Mouse (Mus musculus) embryonic facial prominence, embryonic 10.5 days (tissue): Measurements from ENCODE around the gene Pigb. TPM values are rescaled to one million over a fixed set of nuclear protein-coding genes. Genes with fewer than 3 reads are reported as not detected.

ENCODE experiments used
- DNase-seq: peaks from one replicate; pipeline ENCODE4 v3.0.0-alpha.2; 2017; ENCODE audit warnings: low spot score
- H3K27ac ChIP-seq: fragments of 300-500 bp; sonication (generic); replicated peaks from 2 replicates; pipeline ENCODE4 v1.5.1; 2016; ENCODE audit warnings: mild to moderate bottlenecking
- H3K27me3 ChIP-seq: fragments of 300-500 bp; sonication (generic); replicated peaks from 2 replicates; pipeline ENCODE4 v1.6.1; 2016; ENCODE audit warnings: low read depth, mild to moderate bottlenecking; ENCODE audit not compliant: poor library complexity, severe bottlenecking
- H3K36me3 ChIP-seq: fragments of 300-500 bp; sonication (generic); replicated peaks from 2 replicates; pipeline ENCODE4 v1.6.1; 2016; ENCODE audit warnings: mild to moderate bottlenecking, moderate library complexity
- H3K4me1 ChIP-seq: fragments of 300-500 bp; sonication (generic); 2 replicates; pipeline ENCODE4 v1.6.1; 2016
- H3K4me3 ChIP-seq: fragments of 300-500 bp; sonication (generic); 2 replicates; pipeline ENCODE4 v1.5.1; 2016; ENCODE audit warnings: mild to moderate bottlenecking, moderate library complexity
- H3K9me3 ChIP-seq: fragments of 300-500 bp; sonication (generic); 2 replicates; pipeline ENCODE4 v1.6.1; 2016; ENCODE audit warnings: mild to moderate bottlenecking
- WGBS: fragments of 180-500 bp; shearing (Covaris S2); methylation state at CpG from one replicate; pipeline ENCODE4 v1.1.7; 2016; 5-methylcytosine and 5-hydroxymethylcytosine counted together
- polyA plus RNA-seq: library from polyadenylated mRNA; unstranded; fragments of >200 nt; fragmentation: Nextera tagmentation; extraction: Ambion mirVana; gene quantifications from 2 replicates; pipeline ENCODE4 v1.2.1, GENCODE M21; 2016

Gene Pigb
- polyA plus RNA-seq, 1 experiment from 2014 or later: 15.0 TPM

GRCm38 (mm10) chr9:72983066-72983465, 57.1 kb downstream of the Pigb start:
- Histone ChIP-seq H3K9me3 (no peaks in the 10 kb centered on the region), H3K27me3 (no peaks in the 10 kb centered on the region), H3K36me3 (no peaks in the 10 kb centered on the region), H3K4me1 (peaks cover 13% of the 10 kb centered on the region), H3K27ac (no peak overlapping the region), H3K4me3 (no peak overlapping the region)
- 74% methylated on average over 2 of the region's 2 CpGs for WGBS
- no peak for DNase-seq

GRCm38 (mm10) chr9:72975242-72975641, 64.9 kb downstream of the Pigb start:
- 96% methylated on average over 1 of the region's 1 CpGs for WGBS
- no peak for DNase-seq
- Histone ChIP-seq H3K27me3 (no peaks in the 10 kb centered on the region), H3K4me3 (no peak overlapping the region), H3K9me3 (no peaks in the 10 kb centered on the region), H3K27ac (no peak overlapping the region), H3K4me1 (no peaks in the 10 kb centered on the region), H3K36me3 (no peaks in the 10 kb centered on the region)

GRCm38 (mm10) chr9:72974734-72975133, 65.4 kb downstream of the Pigb start:
- 85% methylated on average over 5 of the region's 5 CpGs for WGBS
- no peaks in the 10 kb centered on the region for H3K36me3 ChIP-seq
- H3K4me1 ChIP-seq: no peaks in the 10 kb centered on the region
- H3K27ac ChIP-seq: no peak overlapping the region
- no peak overlapping the region for H3K4me3 ChIP-seq
- no peak for DNase-seq
- H3K9me3 ChIP-seq: no peaks in the 10 kb centered on the region
- no peaks in the 10 kb centered on the region for H3K27me3 ChIP-seq

- H3K27ac ChIP-seq: no peak overlapping the region
- H3K36me3 ChIP-seq: no peaks in the 10 kb centered on the region
- H3K4me3 ChIP-seq: no peak overlapping the region
- no peaks in the 10 kb centered on the region for H3K27me3 ChIP-seq
- no peak for DNase-seq
- no peaks in the 10 kb centered on the region for H3K4me1 ChIP-seq
- no peaks in the 10 kb centered on the region for H3K9me3 ChIP-seq
These were observed 67.2 kb downstream of the Pigb start for GRCm38 (mm10) chr9:72972984-72973383.

- Histone ChIP-seq H3K27me3 (no peaks in the 10 kb centered on the region), H3K36me3 (no peaks in the 10 kb centered on the region)
- 90% methylated on average over 5 of the region's 5 CpGs for WGBS
These were observed 67.7 kb downstream of the Pigb start for GRCm38 (mm10) chr9:72972435-72972834.

GRCm38 (mm10) chr9:72969874-72970273, 70.3 kb downstream of the Pigb start:
- H3K27ac ChIP-seq: no peak overlapping the region
- no peak for DNase-seq
- no peaks in the 10 kb centered on the region for H3K9me3 ChIP-seq
- H3K27me3 ChIP-seq: no peaks in the 10 kb centered on the region
- 64% methylated on average over 7 of the region's 7 CpGs for WGBS
- no peaks in the 10 kb centered on the region for H3K36me3 ChIP-seq
- no peak overlapping the region for H3K4me3 ChIP-seq
- no peaks in the 10 kb centered on the region for H3K4me1 ChIP-seq

More at GRCm38 (mm10) chr9:72972435-72972834, 67.7 kb downstream of the Pigb start:
- Histone ChIP-seq H3K4me3 (no peak overlapping the region), H3K4me1 (no peaks in the 10 kb centered on the region), H3K27ac (no peak overlapping the region), H3K9me3 (no peaks in the 10 kb centered on the region)
- DNase-seq: no peak

GRCm38 (mm10) chr9:72968349-72969061, 71.7 kb downstream of the Pigb start:
- Histone ChIP-seq H3K27ac (no peak overlapping the region), H3K27me3 (no peaks in the 10 kb centered on the region), H3K4me3 (no peak overlapping the region), H3K36me3 (no peaks in the 10 kb centered on the region), H3K9me3 (no peaks in the 10 kb centered on the region), H3K4me1 (no peaks in the 10 kb centered on the region)
- peak; percentile 33 for DNase-seq
- 39% methylated on average over 11 of the region's 11 CpGs for WGBS

GRCm38 (mm10) chr9:72961959-72962358, 78.2 kb downstream of the Pigb start:
- no peak for DNase-seq
- peaks cover 14% of the 10 kb centered on the region for H3K4me1 ChIP-seq
- H3K27me3 ChIP-seq: no peaks in the 10 kb centered on the region
- no peak overlapping the region for H3K4me3 ChIP-seq
- H3K27ac ChIP-seq: no peak overlapping the region
- no peaks in the 10 kb centered on the region for H3K9me3 ChIP-seq
- no peaks in the 10 kb centered on the region for H3K36me3 ChIP-seq
- WGBS: 76% methylated on average over 15 of the region's 15 CpGs

GRCm38 (mm10) chr9:72961346-72961745, 78.8 kb downstream of the Pigb start:
- H3K4me3 ChIP-seq: no peak overlapping the region
- H3K27ac ChIP-seq: no peak overlapping the region
- DNase-seq: no peak
- H3K9me3 ChIP-seq: no peaks in the 10 kb centered on the region
- no peaks in the 10 kb centered on the region for H3K36me3 ChIP-seq
- peaks cover 14% of the 10 kb centered on the region for H3K4me1 ChIP-seq
- 81% methylated on average over 8 of the region's 8 CpGs for WGBS
- no peaks in the 10 kb centered on the region for H3K27me3 ChIP-seq

- 2% methylated on average over 43 of the region's 43 CpGs for WGBS
- Histone ChIP-seq H3K9me3 (no peaks in the 10 kb centered on the region), H3K27me3 (no peaks in the 10 kb centered on the region), H3K36me3 (no peaks in the 10 kb centered on the region), H3K4me3 (peak within 1 kb of the TSS; percentile 79), H3K4me1 (peaks cover 14% of the 10 kb centered on the region), H3K27ac (peak within 1 kb of the TSS; percentile 83)
- peak; percentile 92 for DNase-seq
These were observed 81.4 kb downstream of the Pigb start, which contains the start of the genes Dyx1c1 and Gm44503 for GRCm38 (mm10) chr9:72958521-72959450. Gene Dyx1c1, plus strand, starts transcription at chr9:72958785. Gene Gm44503, plus strand, starts transcription at chr9:72958852.
